Mouse (Mus musculus): ENCODE data around the gene Prkd2.

DNA sequence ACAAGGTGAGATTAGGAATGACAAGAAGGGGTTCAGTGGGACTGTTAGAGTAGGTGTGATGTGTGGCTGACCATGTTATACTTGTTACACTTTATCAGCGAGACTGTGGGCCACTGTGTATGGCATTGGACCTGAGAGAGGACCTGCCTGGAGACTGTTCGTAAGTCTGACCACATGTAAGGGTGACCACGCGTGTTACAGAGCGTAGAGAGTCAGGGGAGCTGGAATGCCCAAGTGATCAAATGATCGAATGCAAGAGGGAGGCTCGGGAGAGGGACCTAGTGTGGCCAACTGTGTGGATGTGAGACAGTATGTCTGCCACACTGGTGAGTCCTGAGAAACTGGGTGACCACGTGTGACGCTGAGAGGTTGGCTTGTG is 49.6 kb downstream of the Prkd2 start:
- TF ChIP-seq GATA1 (IDR thresholded peaks at IDR 0.05; ENCODE audit: low read length): no peak
- no peak for TF ChIP-seq TAL1 (IDR thresholded peaks at IDR 0.05; ENCODE audit: low read length)

Data from erythroblast, embryonic 14.5 days (primary cell).